Mouse (Mus musculus): ENCODE data around the gene Vmn1r149.
"Not testable (repeated sequence)": the region's sequence is repeated elsewhere in the genome, so short reads cannot be mapped to it uniquely, and the experiment has no call there.

Gene Vmn1r149

DNA sequence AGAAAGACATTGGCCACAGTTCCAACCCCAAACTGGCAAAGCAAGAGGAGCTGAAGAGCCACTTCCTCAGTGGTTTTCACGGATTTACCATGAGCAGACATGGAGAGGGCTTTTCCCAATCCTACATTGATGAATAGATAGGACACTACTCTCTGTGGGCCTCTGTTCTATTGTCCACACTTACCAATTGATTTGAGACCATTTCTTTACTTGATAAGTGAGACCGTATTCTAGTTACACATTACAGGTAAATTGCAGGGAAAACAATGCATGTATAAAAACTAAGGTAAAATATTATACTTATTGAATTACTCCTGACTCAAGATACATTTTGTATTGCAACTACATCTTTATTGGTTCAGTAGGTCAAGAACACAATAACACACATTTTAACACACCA, at the start of gene Vmn1r149:
TSS of gene Vmn1r149 (minus strand) at position 101 of the 400 bp plus-strand sequence.
- DNase-seq (ENCODE audit: low read depth, low spot score) = not testable (repeated sequence)

- DNase-seq (ENCODE audit: low read depth, low spot score) = not testable (repeated sequence)
These were observed 25.9 kb upstream of the Vmn1r149 start, which contains the start of gene Gm10665 for GRCm38 (mm10) chr7:22463975-22464374. Gene Gm10665, minus strand, starts transcription at chr7:22464075.

DNA sequence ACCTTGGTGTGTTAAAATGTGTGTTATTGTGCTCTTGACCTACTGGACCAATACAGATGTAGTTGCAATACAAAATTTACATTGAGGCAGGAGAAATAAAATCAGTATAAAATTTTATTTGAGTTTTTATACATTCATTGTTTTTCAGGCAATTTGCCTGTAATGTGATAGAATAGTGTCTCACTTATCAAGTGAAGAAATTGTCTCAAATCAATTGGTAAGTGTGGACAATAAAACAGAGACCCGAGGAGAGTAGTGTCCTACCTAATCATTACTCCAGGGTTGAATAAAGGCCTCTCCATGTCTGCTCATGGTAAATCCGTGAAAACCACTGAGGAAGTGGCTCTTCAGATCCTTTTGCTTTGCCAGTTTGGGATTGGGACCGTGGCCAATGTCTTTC, 24.7 kb downstream of the Vmn1r149 start, which contains the start of gene Vmn1r148:
TSS of gene Vmn1r148 (plus strand) at position 301 of the 400 bp plus-strand sequence.
- not testable (repeated sequence) for DNase-seq (ENCODE audit: low read depth, low spot score)
